Mouse (Mus musculus): ENCODE data around the gene Sart1.
"Not testable (repeated sequence)": the region's sequence is repeated elsewhere in the genome, so short reads cannot be mapped to it uniquely, and the experiment has no call there.

The Sart1 gene

GRCm38 (mm10) chr19:5366175-5367052, 22.1 kb downstream of the Sart1 start, which contains the start of gene Eif1ad:
Gene Eif1ad (plus strand): TSS chr19:5366741.
- peak; percentile 97 to 98 for DNase-seq

- DNase-seq: no peak
Measured at GRCm38 (mm10) chr19:5365751-5366150, 22.8 kb downstream of the Sart1 start.

- no peak for DNase-seq
Measured at GRCm38 (mm10) chr19:5364124-5364523, 24.4 kb downstream of the Sart1 start.

DNA sequence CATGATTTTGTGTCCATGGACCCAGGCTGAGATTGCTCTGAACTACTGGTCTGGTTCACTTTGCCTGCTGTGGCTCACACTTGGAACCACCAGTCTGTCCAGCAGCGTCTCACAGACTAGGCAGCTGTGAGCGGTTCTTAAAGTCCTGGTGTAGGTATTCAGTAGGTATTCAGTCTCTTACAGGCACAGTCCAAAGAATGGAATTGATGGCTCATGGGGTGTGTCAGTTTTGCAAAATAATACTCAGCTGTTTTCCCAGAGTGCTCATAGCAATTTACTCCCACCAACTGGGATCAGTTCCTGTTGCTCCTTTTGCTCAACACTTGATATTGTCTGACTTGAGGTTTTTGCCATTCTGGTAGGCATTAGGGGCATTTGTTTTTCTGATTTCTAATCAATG, 26.3 kb downstream of the Sart1 start:
- no peak for DNase-seq

DNA sequence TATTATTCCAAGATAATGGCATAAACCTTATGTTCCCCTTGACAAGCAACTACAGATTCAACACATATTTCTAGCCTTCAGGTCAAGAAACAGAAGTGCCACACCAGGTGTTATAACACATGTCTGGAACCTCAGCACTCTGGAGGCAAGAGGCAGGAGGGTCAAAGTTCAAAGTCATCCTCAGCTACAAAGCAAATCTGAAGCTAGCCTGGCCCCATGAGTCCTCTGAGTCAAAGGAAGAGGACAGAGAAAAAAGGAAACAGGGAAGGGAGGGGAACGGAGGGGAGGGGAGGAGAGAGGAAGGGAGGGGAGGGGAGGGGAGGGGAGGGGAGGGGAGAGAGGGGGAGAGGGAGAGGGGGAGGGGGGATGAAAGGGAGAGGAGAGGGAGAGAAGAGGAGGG, 32.4 kb downstream of the Sart1 start:
- no peak for DNase-seq

DNA sequence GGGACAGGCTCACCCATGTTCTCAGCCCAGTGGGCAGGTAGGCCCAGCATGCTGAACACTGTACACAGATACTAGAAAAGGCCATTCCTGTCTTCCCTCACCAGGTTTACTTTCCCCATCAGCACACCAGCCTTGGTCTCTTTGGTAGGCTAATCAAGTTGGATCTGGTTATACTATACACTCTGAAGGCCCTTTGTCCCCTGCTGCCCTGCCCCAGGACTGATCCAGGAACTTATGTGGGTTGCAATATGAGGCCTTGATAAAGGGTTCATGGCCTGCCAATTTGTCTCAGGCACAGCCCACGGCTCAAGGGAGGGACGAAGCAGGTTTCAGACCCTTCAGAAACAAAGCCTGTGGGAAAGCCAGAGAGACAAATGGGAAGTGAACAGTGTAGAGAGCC, 34.9 kb downstream of the Sart1 start:
- no peak for DNase-seq

GRCm38 (mm10) chr19:5349502-5349873, 39.0 kb downstream of the Sart1 start, which contains the start of gene Cst6:
Gene Cst6 (minus strand): TSS chr19:5349574.
- DNase-seq: not testable (repeated sequence)

DNA sequence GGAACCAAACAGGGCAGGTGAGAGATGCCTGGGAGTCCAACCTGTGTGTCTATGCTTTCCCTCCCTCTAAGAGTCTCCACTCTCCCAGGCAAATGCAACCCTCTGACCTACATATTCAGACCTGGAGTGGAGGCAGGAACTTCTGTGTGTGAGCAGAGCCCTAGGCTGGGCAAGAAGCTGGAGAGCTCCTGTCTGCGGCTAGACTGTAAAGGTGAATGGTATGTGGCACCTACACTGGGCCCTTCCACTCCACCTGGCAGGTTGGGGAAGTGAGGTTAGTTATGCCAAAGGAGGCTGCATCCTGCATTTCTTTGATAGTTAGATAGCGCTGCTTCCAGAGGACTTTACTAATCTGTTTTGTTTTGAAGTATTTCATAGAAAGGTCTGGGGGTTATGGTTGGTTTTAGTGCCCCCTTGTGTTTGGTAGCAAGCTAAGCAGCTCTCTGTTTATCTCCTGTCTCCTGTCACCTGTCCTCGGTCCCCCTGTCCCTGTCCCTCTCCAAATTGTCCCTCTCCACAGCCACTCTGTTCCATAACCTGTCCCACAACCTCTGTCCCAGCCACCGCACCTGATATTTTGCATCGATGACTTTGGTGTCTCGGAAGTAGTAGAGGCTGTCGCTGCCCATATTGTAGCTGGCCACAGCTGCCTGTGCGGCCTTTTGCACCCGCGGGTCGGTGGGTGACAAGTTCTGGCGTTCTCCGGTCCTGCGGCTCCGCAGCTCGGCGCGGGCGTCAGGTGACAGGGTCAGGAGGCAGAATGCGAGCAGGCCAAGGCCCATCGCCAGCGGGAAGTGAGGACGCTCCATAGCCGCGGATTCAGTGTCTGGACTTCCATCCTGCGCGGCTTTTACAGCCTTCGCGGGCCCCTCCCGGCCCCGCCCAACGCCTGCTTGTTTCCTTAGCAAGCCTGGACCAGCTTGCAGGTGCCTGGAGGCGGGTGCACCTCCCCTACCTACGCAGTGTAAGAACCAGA, 39.7 kb downstream of the Sart1 start:
- DNase-seq: peak; percentile 10 to 64

- DNase-seq: no peak
Measured at GRCm38 (mm10) chr19:5348064-5348463, 40.4 kb downstream of the Sart1 start.

DNA sequence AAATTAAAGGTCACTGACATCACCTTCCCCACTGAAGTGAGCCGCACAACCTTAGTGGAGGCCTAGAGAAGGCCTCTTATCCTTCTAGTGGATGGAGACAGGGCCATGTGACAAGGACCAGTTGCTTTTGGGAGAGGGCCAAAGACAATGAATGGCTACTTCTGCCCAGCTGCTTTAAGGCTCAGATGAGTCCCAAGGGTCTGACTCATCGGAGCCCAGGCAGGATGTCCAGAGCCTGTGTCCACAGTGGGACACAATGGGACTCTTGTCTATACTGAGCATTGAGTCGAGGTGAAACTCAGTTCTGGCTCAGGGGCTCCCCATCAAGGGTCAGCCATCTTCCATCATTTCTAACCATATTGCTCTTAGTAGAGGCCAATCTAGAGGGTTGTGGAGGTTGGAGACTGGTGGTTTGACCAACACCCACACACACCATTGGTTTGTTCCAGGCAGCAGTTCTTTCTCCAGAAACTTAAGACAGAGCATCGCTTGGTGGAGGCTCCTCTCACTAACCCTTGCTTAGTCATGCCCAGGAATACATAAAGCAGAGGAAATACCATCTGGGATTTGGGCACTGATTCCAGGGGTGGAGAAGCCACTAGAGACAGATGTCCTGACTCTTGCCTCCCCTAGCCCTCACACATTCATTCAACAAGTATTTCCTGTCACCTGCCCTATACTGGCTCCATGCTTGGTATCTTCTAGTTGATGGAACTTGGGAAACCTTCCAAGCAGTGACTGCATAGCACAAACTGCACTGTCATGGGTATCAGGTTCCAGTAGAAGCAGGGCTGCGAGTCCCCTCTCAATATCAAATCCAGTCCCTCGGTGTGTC, 43.0 kb downstream of the Sart1 start:
- DNase-seq: peak in 1 of 2 experiments; percentile 5

GRCm38 (mm10) chr19:5341360-5341759, 47.1 kb downstream of the Sart1 start:
- peak; percentile 5 to 45 for DNase-seq

DNA sequence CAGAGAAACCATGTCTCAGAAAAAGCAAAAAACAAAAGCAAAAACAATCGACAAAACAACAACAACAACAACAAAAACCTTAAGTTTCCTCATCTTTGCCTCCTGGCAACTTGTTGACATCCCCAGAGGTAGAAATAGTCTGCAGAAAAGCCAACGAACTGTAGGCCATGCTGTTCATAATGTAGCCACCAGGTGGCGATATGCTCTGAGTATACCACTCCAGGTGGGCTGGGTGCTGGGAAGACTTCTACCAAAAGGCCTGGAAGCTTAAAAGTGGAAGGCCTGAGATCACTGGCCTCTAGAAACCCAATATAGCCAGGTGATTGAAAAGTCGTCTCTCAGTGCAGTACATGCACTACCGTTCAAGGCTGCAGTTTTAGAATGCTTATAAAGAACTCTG, 50.5 kb downstream of the Sart1 start:
- DNase-seq: peak; percentile 84 to 92

GRCm38 (mm10) chr19:5335441-5335840, 53.1 kb downstream of the Sart1 start, which contains the start of gene Catsper1:
Gene Catsper1 (plus strand): TSS chr19:5335741.
- no peak for DNase-seq

DNA sequence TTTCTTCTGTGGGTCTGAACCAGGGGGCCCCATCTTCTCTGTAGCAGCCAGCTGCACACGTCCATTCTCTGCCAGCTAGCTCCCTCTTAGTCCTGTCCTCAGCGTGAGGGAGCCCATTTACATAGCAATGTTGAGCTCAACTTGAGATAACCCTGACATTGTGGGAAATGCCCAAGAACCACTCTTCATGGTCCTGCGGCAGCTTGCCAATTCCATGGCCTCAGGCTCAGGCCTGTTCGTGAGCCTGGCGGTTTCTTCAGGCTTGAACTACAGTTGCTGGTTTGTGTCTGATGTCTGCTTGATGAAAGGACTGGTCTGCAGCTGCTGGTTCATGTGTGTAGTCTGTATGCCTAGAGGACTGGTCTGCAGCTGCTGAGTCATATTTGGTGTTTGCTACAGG, 53.8 kb downstream of the Sart1 start:
- no peak for DNase-seq

DNA sequence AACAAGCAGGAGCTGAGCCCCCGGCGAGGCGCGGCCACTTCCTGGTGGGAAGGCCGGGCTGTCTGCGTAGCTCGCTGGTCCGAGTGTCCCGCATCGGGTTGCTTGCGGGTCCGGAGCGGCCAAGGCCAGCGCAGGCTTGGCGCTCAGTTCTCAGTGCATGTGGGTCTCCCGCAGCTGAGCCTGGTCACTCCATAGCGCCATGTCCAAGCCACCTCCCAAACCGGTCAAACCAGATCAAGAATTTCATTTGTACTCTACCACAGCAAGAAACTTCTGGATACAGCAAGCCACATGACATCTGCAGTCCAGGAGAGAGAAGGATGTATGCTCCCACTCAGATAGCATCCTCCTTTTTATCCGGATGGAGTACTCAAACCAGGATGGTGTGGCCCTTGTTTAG, 60.5 kb downstream of the Sart1 start:
- DNase-seq: peak; percentile 12 to 52
